ENCODE assay signal across 7 mouse cellular contexts in genomic region chr19:32712588-32713042, GRCm38 (mm10). TPM values are rescaled to one million over a fixed set of nuclear protein-coding genes. Genes with fewer than 3 reads are reported as not detected.
DNase-seq lines count a peak whose midpoint lies in the region; ATAC-seq lines count a peak whose summit lies in the region.

No protein-coding gene starts in this region.

- H3K4me1 ChIP-seq in hindbrain, embryonic 16.5 days (ENCODE audit: control insufficient read depth, insufficient read depth, low read depth, low read length): peaks cover 14% of the 10 kb centered on the region

- no peaks in the 10 kb centered on the region for H3K36me3 ChIP-seq in hindbrain, embryonic 16.5 days (ENCODE audit: control insufficient read depth, insufficient read depth, low read length)

- H3K9me3 ChIP-seq in hindbrain, embryonic 16.5 days (ENCODE audit: control insufficient read depth, low read length): no peaks in the 10 kb centered on the region

- peak; percentile 81 for DNase-seq in adipocyte (ENCODE audit: low spot score)
- peak; percentile 36 to 73 for DNase-seq in cerebellum, postnatal 4 days (ENCODE audit: low spot score in 2 of 2)
- DNase-seq in gastrocnemius, adult 18-20 months (ENCODE audit: low spot score): peak; percentile 65
- peak; percentile 74 to 89 for DNase-seq in left cerebral cortex, postnatal 14 days (ENCODE audit: low spot score in 2 of 2)
- DNase-seq in right cerebral cortex, postnatal 36 days (ENCODE audit: low spot score in 2 of 2): peak; percentile 58 to 75

- H3K9ac ChIP-seq in hindbrain, embryonic 16.5 days (ENCODE audit: low read depth, low read length): peak overlapping the region; percentile 99

- H3K4me3 ChIP-seq in hindbrain, embryonic 16.5 days (ENCODE audit: low read length): peak overlapping the region; percentile 83

- WGBS in hindbrain, embryonic 16.5 days: under 1% methylated on average over 11 of the region's 11 CpGs

- ATAC-seq in hindbrain, embryonic 16.5 days: peak; percentile 89
- peak; percentile 91 for ATAC-seq in megakaryocyte-erythroid progenitor cell, adult 5-6 weeks (replicated peaks; ENCODE audit: low FRiP score, low TSS enrichment, poor library complexity, severe bottlenecking)

- peak overlapping the region; percentile 80 for H3K4me2 ChIP-seq in hindbrain, embryonic 16.5 days (ENCODE audit: low read length)

- no peaks in the 10 kb centered on the region for H3K27me3 ChIP-seq in hindbrain, embryonic 16.5 days (replicated peaks; ENCODE audit: control insufficient read depth, insufficient read depth, low read length)

- H3K27ac ChIP-seq in hindbrain, embryonic 16.5 days (ENCODE audit: low read depth, low read length): peak overlapping the region; percentile 96

- intact Hi-C loops in left cerebral cortex, postnatal 14 days (cut with DNase I): loop anchor here (5.0 kb wide), 1 partner anchor 45 kb away; the partner anchor contains the start of gene Pten

RNA-seq across cellular contexts. Expression of gene Atad1, which starts 27.0 kb away (rescaled TPM):
- 10 to 100 TPM; 54.6 to 58.7 TPM for total RNA-seq in gastrocnemius, adult 18-20 months (2021)
- polyA plus RNA-seq in hindbrain, embryonic 16.5 days (2015; fragmentation: Nextera tagmentation; extraction: Ambion mirVana): 114 and 123 TPM in 2 replicates
- 100 to 1,000 TPM; 121 to 122 TPM for total RNA-seq in left cerebral cortex, postnatal 14 days (2021)
- total RNA-seq in megakaryocyte-erythroid progenitor cell, adult 5-6 weeks (2014; fragmentation: Nextera tagmentation): 31.4 and 49.4 TPM in 2 replicates
- 78.5 and 83.7 TPM in 2 replicates for total RNA-seq in megakaryocyte-erythroid progenitor cell, adult 5-6 weeks (2017)

RNA-seq across cellular contexts. Expression of gene Pten, which starts 44.7 kb away (rescaled TPM):
- 10 to 100 TPM; 28.4 to 32.2 TPM for total RNA-seq in gastrocnemius, adult 18-20 months (2021)
- 10.7 and 10.8 TPM in 2 replicates for polyA plus RNA-seq in hindbrain, embryonic 16.5 days (2015; fragmentation: Nextera tagmentation; extraction: Ambion mirVana)
- total RNA-seq in left cerebral cortex, postnatal 14 days (2021): 100 to 1,000 TPM; 147 to 158 TPM
- total RNA-seq in megakaryocyte-erythroid progenitor cell, adult 5-6 weeks (2014; fragmentation: Nextera tagmentation): 51.0 and 53.2 TPM in 2 replicates
- total RNA-seq in megakaryocyte-erythroid progenitor cell, adult 5-6 weeks (2017): 63.2 and 90.9 TPM in 2 replicates

Comparison
In these comparisons a context has a peak if more than half of its experiments do, and no peak if none do; other contexts are left out.
1. Peak in every context shown above with its lines: DNase-seq, ATAC-seq, H3K4me3 ChIP-seq and H3K27ac ChIP-seq.